Mouse (Mus musculus): ENCODE results near the gene Smoc1.

GRCm38 (mm10) chr12:80991806-80992205, 34.8 kb upstream of the Smoc1 start:
- TF ChIP-seq POLR2A (IDR thresholded peaks at IDR 0.05; ENCODE audit: control insufficient read depth, extremely low read depth, insufficient read depth, low read length, poor library complexity): no peak
- TF ChIP-seq CTCF (IDR thresholded peaks at IDR 0.05; ENCODE audit: borderline replicate concordance, control insufficient read depth, extremely low read depth, insufficient read depth, low read length, poor library complexity): no peak

Data from thymus, adult 2 months (tissue).